Mouse (Mus musculus) kidney, embryonic 16.5 days (tissue): Measurements from ENCODE around the gene Wap. TPM values are rescaled to one million over a fixed set of nuclear protein-coding genes. Genes with fewer than 3 reads are reported as not detected.

ENCODE experiments used
- ATAC-seq: fragments of 200-750 bp; cut with Nextera tagmentation; 2 replicates; pipeline ENCODE4 v1.8.0; 2017; ENCODE audit warnings: moderate TSS enrichment; ENCODE audit not compliant: low FRiP score, low TSS enrichment
- H3K27ac ChIP-seq: fragments of 300-500 bp; sonication (generic); 2 replicates; pipeline ENCODE4 v1.5.1; 2014; ENCODE audit warnings: low read length
- H3K27me3 ChIP-seq: fragments of 300-500 bp; sonication (generic); 2 replicates; pipeline ENCODE4 v1.6.1; 2014; ENCODE audit warnings: low read length, control low read depth, mixed read lengths; ENCODE audit not compliant: insufficient read depth
- H3K36me3 ChIP-seq: fragments of 300-500 bp; sonication (generic); 2 replicates; pipeline ENCODE4 v1.6.1; 2014; ENCODE audit warnings: low read length, control low read depth, mixed read lengths; ENCODE audit not compliant: insufficient read depth
- H3K4me1 ChIP-seq: fragments of 300-500 bp; sonication (generic); 2 replicates; pipeline ENCODE4 v1.6.1; 2014; ENCODE audit warnings: low read length, control low read depth, mixed read lengths; ENCODE audit not compliant: insufficient read depth
- H3K4me2 ChIP-seq: fragments of 300-500 bp; sonication (generic); replicated peaks from 2 replicates; pipeline ENCODE4 v1.6.1; 2014; ENCODE audit warnings: low read depth, low read length
- H3K4me3 ChIP-seq: fragments of 300-500 bp; sonication (generic); 2 replicates; pipeline ENCODE4 v1.5.1; 2014; ENCODE audit warnings: mild to moderate bottlenecking, low read length
- H3K9ac ChIP-seq: fragments of 300-500 bp; sonication (generic); replicated peaks from 2 replicates; pipeline ENCODE4 v1.6.1; 2014; ENCODE audit warnings: low read length
- H3K9me3 ChIP-seq: fragments of 300-500 bp; sonication (generic); 2 replicates; pipeline ENCODE4 v1.6.1; 2016; ENCODE audit warnings: low read length, control low read depth
- WGBS: fragments of 180-500 bp; shearing (Covaris S2); extraction: QIAGEN DNeasy Blood & Tissue Kit; methylation state at CpG from one replicate; pipeline ENCODE4 v1.1.7; 2014; 5-methylcytosine and 5-hydroxymethylcytosine counted together
- polyA plus RNA-seq: library from polyadenylated mRNA; unstranded; fragments of >200 nt; fragmentation: Nextera tagmentation; extraction: Ambion mirVana; gene quantifications from 2 replicates; pipeline ENCODE4 v1.2.1, GENCODE M21; 2015

The Wap gene
- polyA plus RNA-seq, 1 experiment from 2014 or later, result not detected

DNA sequence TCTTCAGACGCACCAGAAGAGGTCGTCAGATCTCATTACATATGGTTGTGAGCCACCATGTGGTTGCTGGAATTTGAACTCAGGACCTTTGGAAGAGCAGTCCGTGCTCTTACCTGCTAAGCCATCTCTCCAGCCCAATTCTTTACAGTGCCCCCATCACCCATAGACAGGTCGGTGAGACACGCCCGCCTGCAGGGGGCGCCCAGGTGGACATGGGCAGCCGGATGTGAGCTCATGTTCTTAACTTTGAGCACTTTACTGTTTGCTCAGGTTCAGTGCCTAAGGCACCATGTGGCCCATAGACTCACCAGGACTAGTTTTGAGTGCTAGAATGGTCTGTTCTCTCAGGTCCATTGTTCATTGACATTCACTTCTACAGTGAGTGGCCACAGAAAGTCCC lies 2.3 kb downstream of the Wap start:
- WGBS, result 76% methylated on average over 8 of the region's 8 CpGs
- Histone ChIP-seq H3K36me3 (no peaks in the 10 kb centered on the region), H3K9me3 (0 out of 2 replicates have a peak, but pooled peaks cover 3% of the 10 kb centered on the region), H3K4me1 (no peaks in the 10 kb centered on the region), H3K27ac (no peak overlapping the region), H3K4me3 (no peak overlapping the region), H3K27me3 (no peaks in the 10 kb centered on the region), H3K4me2 (no peak overlapping the region), H3K9ac (no peak overlapping the region)
- no peak for ATAC-seq

- H3K36me3 ChIP-seq, result no peaks in the 10 kb centered on the region
- H3K9me3 ChIP-seq, result 0 out of 2 replicates have a peak, but pooled peaks cover 3% of the 10 kb centered on the region
- peaks cover 11% of the 10 kb centered on the region for H3K4me1 ChIP-seq
- no peaks in the 10 kb centered on the region for H3K27me3 ChIP-seq
- H3K27ac ChIP-seq, result no peak overlapping the region
- no peak overlapping the region for H3K9ac ChIP-seq
- no peak for ATAC-seq
- H3K4me2 ChIP-seq, result no peak overlapping the region
- H3K4me3 ChIP-seq, result no peak overlapping the region
Measured at GRCm38 (mm10) chr11:6629655-6630054, 8.8 kb downstream of the Wap start.

GRCm38 (mm10) chr11:6628568-6628967 lies 9.9 kb downstream of the Wap start:
- 0 out of 2 replicates have a peak, but pooled peaks have one; percentile 36 for ATAC-seq
- H3K4me3 ChIP-seq, result no peak overlapping the region
- no peaks in the 10 kb centered on the region for H3K27me3 ChIP-seq
- peaks cover 6% of the 10 kb centered on the region for H3K36me3 ChIP-seq
- no peak overlapping the region for H3K9ac ChIP-seq
- 17% methylated on average over 4 of the region's 4 CpGs for WGBS
- H3K9me3 ChIP-seq, result 0 out of 2 replicates have a peak, but pooled peaks cover 3% of the 10 kb centered on the region
- peaks cover 22% of the 10 kb centered on the region for H3K4me1 ChIP-seq
- no peak overlapping the region for H3K27ac ChIP-seq
- no peak overlapping the region for H3K4me2 ChIP-seq

DNA sequence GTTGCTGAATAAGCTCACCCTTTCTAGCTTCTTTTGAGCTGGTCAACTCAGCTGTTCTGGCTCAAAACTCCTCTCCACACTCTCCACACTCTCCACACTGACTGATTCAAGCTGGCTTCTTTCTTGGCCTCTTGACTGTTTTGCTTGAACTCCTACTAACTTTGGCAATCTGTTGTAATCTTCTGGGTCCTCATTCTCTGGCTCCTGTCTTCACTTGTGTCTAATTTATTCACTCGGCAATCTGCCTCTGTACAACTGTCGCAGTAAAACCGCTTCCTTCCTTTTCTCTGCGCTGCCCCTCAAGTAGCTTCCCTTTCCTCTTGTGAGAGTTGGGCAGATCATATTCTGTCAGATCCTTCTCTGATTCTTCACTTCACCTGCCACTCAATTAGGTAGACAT lies 10.7 kb downstream of the Wap start:
- Histone ChIP-seq H3K4me1 (peaks cover 22% of the 10 kb centered on the region), H3K4me2 (no peak overlapping the region), H3K27me3 (no peaks in the 10 kb centered on the region), H3K9me3 (0 out of 2 replicates have a peak, but pooled peaks cover 3% of the 10 kb centered on the region), H3K27ac (no peak overlapping the region), H3K36me3 (peaks cover 14% of the 10 kb centered on the region), H3K9ac (no peak overlapping the region), H3K4me3 (no peak overlapping the region)
- ATAC-seq, result no peak
- WGBS, result 70% methylated on average over 4 of the region's 4 CpGs

GRCm38 (mm10) chr11:6626388-6626772 lies 12.1 kb downstream of the Wap start:
- WGBS, result 13% methylated on average over 16 of the region's 16 CpGs
- Histone ChIP-seq H3K9ac (peak overlapping the region; percentile 95), H3K4me3 (peak overlapping the region; percentile 86), H3K4me1 (peaks cover 22% of the 10 kb centered on the region), H3K27ac (peak overlapping the region; percentile 96), H3K4me2 (peak overlapping the region; percentile 97), H3K9me3 (no peaks in the 10 kb centered on the region), H3K27me3 (no peaks in the 10 kb centered on the region), H3K36me3 (peaks cover 22% of the 10 kb centered on the region)
- peak; percentile 36 for ATAC-seq

DNA sequence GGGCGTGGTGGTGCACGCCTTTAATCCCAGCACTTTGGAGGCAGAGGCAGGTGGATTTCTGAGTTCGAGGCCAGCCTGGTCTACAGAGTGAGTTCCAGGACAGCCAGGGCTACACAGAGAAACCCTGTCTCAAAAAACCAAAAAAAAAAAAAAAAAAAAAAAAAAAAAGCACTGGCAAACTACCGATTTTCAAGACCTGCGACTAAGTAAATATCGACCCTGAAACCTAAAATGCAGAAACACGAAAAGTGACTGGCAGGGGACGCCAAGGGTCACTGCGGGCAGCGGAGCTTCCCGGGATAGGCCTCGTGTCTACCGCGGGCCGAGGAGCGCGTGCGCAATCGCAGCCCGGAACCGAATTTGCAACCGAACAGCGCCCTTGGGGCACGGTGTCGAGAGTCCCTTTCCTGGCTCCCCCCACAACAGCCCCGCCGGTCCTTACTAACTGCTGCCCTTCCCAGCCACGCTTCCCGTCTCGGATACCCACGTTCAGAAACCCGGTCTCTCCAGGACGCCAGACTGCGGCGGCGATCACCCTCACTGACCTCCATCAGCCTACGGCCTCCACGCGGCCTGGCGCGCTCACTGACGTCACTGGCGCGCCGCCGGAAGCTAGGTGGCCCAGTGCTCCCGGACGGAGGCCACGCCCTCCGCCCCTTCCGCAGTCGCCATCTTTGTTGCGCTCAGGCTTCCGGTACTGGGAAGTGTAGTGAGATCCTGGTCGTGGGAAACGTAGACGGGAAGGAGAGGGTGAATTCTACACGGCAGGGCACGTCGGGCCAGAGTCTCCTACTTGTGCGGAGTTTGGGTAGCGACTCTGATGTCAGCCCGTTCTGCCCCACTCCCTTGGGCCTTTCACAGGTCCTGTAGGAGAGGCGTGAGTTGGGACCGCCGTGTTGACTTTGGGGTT lies 12.7 kb downstream of the Wap start, which contains the start of gene Tbrg4:
Gene Tbrg4 (minus strand): TSS at position 590 of the 910 bp plus-strand sequence.
- Histone ChIP-seq H3K27me3 (no peaks in the 10 kb centered on the region), H3K27ac (peak within 1 kb of the TSS; percentile 96), H3K36me3 (peaks cover 27% of the 10 kb centered on the region), H3K4me1 (peaks cover 22% of the 10 kb centered on the region), H3K4me2 (peak within 1 kb of the TSS; percentile 97), H3K4me3 (peak within 1 kb of the TSS; percentile 86), H3K9me3 (no peaks in the 10 kb centered on the region), H3K9ac (peak within 1 kb of the TSS; percentile 95)
- ATAC-seq, result peak; percentile 94
- under 1% methylated on average over 65 of the region's 66 CpGs for WGBS

DNA sequence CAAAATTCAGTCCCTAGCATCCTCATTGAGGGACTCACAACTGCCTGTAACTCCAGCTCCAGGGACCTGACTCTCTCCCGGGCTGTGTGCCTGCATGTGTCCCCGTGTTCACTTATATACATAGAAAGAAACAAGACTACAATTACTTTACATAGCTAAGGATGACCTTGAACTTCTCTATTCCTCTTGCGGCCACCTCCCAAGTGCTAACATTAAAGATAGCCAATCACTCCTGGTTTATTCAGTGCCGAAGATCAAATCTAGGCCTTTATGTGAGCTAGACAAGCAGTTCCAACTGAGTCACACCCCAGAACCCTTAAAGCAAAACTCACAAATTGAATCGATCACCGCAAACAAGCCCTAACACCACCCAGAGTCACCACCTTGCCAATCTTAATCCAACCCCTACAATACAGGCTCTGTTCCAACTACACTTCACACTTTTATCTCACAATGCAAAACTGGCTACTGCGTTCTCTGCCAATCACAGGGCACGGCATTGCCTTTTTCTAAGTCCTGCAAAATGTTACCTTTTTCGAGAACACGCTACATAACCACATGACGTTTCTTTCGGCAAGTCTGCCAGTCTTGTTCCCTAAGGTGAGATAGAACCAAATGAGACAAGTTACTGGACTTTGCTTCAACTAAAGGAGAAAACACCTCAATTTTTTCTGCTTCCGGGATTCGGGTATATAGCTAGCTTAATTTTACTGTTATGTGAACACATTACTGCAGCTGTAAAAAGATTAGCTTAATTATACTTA lies 13.6 kb downstream of the Wap start:
- Histone ChIP-seq H3K27me3 (no peaks in the 10 kb centered on the region), H3K4me2 (peak overlapping the region; percentile 59), H3K9me3 (no peaks in the 10 kb centered on the region), H3K36me3 (peaks cover 37% of the 10 kb centered on the region), H3K27ac (no peak overlapping the region), H3K4me3 (peak overlapping the region; percentile 86), H3K4me1 (peaks cover 22% of the 10 kb centered on the region), H3K9ac (peak overlapping the region; percentile 95)
- no peak for ATAC-seq
- WGBS, result 71% methylated on average over 14 of the region's 14 CpGs

- no peak overlapping the region for H3K4me3 ChIP-seq
- WGBS, result 88% methylated on average over 10 of the region's 10 CpGs
- peaks cover 22% of the 10 kb centered on the region for H3K4me1 ChIP-seq
- no peaks in the 10 kb centered on the region for H3K9me3 ChIP-seq
- no peak overlapping the region for H3K27ac ChIP-seq
- peaks cover 48% of the 10 kb centered on the region for H3K36me3 ChIP-seq
- H3K9ac ChIP-seq, result no peak overlapping the region
- no peak for ATAC-seq
- no peak overlapping the region for H3K4me2 ChIP-seq
- no peaks in the 10 kb centered on the region for H3K27me3 ChIP-seq
Measured at GRCm38 (mm10) chr11:6623704-6624103, 14.7 kb downstream of the Wap start.

DNA sequence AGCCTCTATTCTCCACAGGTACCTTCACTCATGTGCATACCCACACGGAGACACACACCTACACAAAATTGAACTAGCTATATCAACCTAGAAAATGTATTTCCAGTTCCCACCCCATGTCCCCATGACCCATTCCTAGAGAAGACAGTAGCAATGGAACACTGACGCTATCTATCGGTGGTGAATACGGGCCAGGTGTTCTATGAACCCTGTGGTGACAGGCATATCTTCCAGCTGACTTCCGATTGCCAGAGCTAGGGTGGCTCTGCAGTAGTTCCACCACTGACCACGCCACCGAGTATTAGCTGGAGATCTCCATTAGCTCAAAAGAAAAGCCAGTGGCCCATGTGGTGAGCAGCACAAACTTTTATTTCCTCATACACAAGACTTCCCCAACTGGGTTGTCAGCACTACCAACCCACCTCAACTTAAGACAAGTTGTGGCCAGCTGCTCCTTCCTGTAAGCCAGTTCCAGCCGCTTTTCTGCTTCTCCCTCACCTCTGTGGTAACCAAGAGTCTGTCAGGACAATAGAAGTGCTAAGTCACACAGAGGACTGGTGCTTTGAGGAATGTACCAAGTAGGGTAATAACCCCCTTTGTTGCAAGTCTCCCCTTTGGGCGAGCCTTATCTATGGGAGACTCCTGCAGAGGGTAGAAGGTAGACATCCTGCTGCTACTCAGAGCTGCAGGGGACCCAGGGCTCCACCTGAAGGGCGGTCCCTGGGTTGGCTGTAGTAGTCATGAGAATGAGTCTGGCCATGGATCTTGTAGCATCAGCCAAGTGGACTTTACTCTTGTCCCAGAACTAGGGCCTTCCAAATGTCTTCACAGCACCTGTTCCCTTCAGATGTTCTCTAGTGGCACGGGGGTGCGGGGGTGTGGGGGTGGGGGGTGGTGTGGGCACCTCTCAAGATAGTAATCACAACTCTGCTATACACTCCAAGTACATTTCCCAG lies 22.9 kb downstream of the Wap start:
- ATAC-seq, result no peak
- H3K27ac ChIP-seq, result no peak overlapping the region
- no peak overlapping the region for H3K4me2 ChIP-seq
- H3K9me3 ChIP-seq, result no peaks in the 10 kb centered on the region
- no peak overlapping the region for H3K9ac ChIP-seq
- H3K4me1 ChIP-seq, result no peaks in the 10 kb centered on the region
- H3K27me3 ChIP-seq, result no peaks in the 10 kb centered on the region
- WGBS, result 94% methylated on average over 12 of the region's 12 CpGs
- H3K4me3 ChIP-seq, result no peak overlapping the region
- H3K36me3 ChIP-seq, result peaks cover 74% of the 10 kb centered on the region
